In the genomic region with DNA sequence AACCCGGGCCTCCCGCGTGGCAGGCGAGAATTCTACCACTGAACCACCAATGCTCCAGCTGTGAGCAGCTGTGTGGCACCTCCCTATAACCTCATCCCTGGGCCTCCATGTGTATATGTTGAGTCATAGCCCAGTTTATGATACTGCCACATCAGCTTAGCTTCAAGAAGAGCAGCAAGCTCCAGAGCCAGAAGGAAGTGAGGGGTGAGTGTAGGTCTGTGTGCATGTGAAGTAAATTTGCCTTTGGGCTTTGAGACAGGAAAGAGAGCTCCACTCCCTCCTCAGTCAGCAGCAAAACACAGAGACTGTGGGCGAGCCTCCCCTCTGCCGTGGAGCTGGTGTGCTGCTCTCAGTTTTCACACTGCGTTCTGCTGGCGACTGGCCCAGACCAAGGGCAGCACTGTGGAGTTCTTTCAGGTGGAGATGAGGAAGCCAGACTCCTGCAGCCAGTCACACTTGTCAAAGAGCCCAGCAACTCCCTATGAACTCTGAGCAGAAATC, we compare ENCODE assay signal across 8 mouse cellular contexts. TPM values are rescaled to one million over a fixed set of nuclear protein-coding genes. Genes with fewer than 3 reads are reported as not detected.
DNase-seq lines count a peak whose midpoint lies in the region; ATAC-seq and TF ChIP-seq lines count a peak whose summit lies in the region.

No protein-coding gene starts in this region.

- H3K27me3 ChIP-seq in hindbrain, postnatal 0 days (ENCODE audit: insufficient read depth, low read length): no peaks in the 10 kb centered on the region
- no peaks in the 10 kb centered on the region for H3K27me3 ChIP-seq in hindbrain, embryonic 11.5 days (ENCODE audit: control insufficient read depth, insufficient read depth, low read length)
- H3K27me3 ChIP-seq in liver, postnatal 0 days (ENCODE audit: insufficient read depth, low read length): no peaks in the 10 kb centered on the region

- H3K4me1 ChIP-seq in hindbrain, postnatal 0 days (ENCODE audit: insufficient read depth, low read length): no peaks in the 10 kb centered on the region
- H3K4me1 ChIP-seq in hindbrain, embryonic 11.5 days (replicated peaks; ENCODE audit: control insufficient read depth, insufficient read depth, low read length): no peaks in the 10 kb centered on the region
- no peaks in the 10 kb centered on the region for H3K4me1 ChIP-seq in liver, postnatal 0 days (ENCODE audit: insufficient read depth)

- no peak for TF ChIP-seq EP300 in liver, postnatal 0 days (IDR thresholded peaks at IDR 0.05; ENCODE audit: low read depth)

- intact Hi-C loops in gastrocnemius, adult 2 months (cut with DNase I): no loop called here

- ATAC-seq in hindbrain, postnatal 0 days: peak; percentile 33; the same call in 1 of the 2 replicates
- no peak for ATAC-seq in hindbrain, embryonic 11.5 days (ENCODE audit: low FRiP score)
- peak; percentile 41; the same call in 1 of the 2 replicates for ATAC-seq in liver, postnatal 0 days

- peak overlapping the region; percentile 28; the same call in 1 of the 2 replicates for H3K27ac ChIP-seq in hindbrain, postnatal 0 days
- H3K27ac ChIP-seq in hindbrain, embryonic 11.5 days (ENCODE audit: low read depth, low read length): no peak overlapping the region
- peak overlapping the region; percentile 78 for H3K27ac ChIP-seq in gastrocnemius, adult 2 months
- no peak overlapping the region; the same call in 1 of the 2 replicates for H3K27ac ChIP-seq in liver, postnatal 0 days (ENCODE audit: low read depth)

- TF ChIP-seq CTCF in hindbrain, postnatal 0 days (IDR thresholded peaks at IDR 0.05; ENCODE audit: low read depth): no peak
- TF ChIP-seq CTCF in gastrocnemius, adult 2 months (IDR thresholded peaks at IDR 0.05): no peak
- no peak for TF ChIP-seq CTCF in liver, postnatal 0 days (IDR thresholded peaks at IDR 0.05; ENCODE audit: low read depth)

- no peak overlapping the region for H3K4me2 ChIP-seq in hindbrain, postnatal 0 days (ENCODE audit: low read depth, low read length)
- no peak overlapping the region for H3K4me2 ChIP-seq in hindbrain, embryonic 11.5 days (replicated peaks; ENCODE audit: low read depth, low read length)
- H3K4me2 ChIP-seq in liver, postnatal 0 days (ENCODE audit: low read depth, low read length): no peak overlapping the region

- H3K4me3 ChIP-seq in hindbrain, postnatal 0 days (ENCODE audit: low read length): no peak overlapping the region
- H3K4me3 ChIP-seq in hindbrain, embryonic 11.5 days (ENCODE audit: low read depth, low read length): no peak overlapping the region
- H3K4me3 ChIP-seq in gastrocnemius, adult 2 months: peak overlapping the region; percentile 38
- no peak overlapping the region for H3K4me3 ChIP-seq in liver, postnatal 0 days (ENCODE audit: low read depth, low read length)

- peaks cover 30% of the 10 kb centered on the region for H3K36me3 ChIP-seq in hindbrain, postnatal 0 days (ENCODE audit: insufficient read depth, low read length)
- peaks cover 5% of the 10 kb centered on the region for H3K36me3 ChIP-seq in hindbrain, embryonic 11.5 days (ENCODE audit: control insufficient read depth, insufficient read depth, low read length)
- H3K36me3 ChIP-seq in liver, postnatal 0 days (replicated peaks; ENCODE audit: insufficient read depth, low read length): peaks cover 33% of the 10 kb centered on the region

- peak; percentile 49 for DNase-seq in hindbrain, postnatal 0 days (ENCODE audit: low spot score)
- DNase-seq in hindbrain, embryonic 11.5 days (ENCODE audit: low spot score): no peak
- peak; percentile 81 for DNase-seq in adipocyte (ENCODE audit: low spot score)
- peak; percentile 89 for DNase-seq in gastrocnemius, adult 2 months
- peak; percentile 41 for DNase-seq in kidney, adult 9 months
- DNase-seq in liver, postnatal 0 days: no peak
- peak; percentile 47 for DNase-seq in telencephalon, adult 2 months (ENCODE audit: low read depth, low spot score)
- DNase-seq in thymus, postnatal 25 days: no peak

- no peaks in the 10 kb centered on the region for H3K9me3 ChIP-seq in hindbrain, postnatal 0 days (ENCODE audit: low read length)
- H3K9me3 ChIP-seq in hindbrain, embryonic 11.5 days (ENCODE audit: control insufficient read depth, low read length): no peaks in the 10 kb centered on the region
- no peaks in the 10 kb centered on the region for H3K9me3 ChIP-seq in liver, postnatal 0 days (ENCODE audit: low read length)

- no peak overlapping the region for H3K9ac ChIP-seq in hindbrain, postnatal 0 days (replicated peaks; ENCODE audit: low read length)
- H3K9ac ChIP-seq in hindbrain, embryonic 11.5 days (ENCODE audit: low read depth, low read length): no peak overlapping the region
- no peak overlapping the region for H3K9ac ChIP-seq in liver, postnatal 0 days (replicated peaks)

- 59% methylated on average over 8 of the region's 8 CpGs for WGBS in hindbrain, postnatal 0 days
- 90% methylated on average over 8 of the region's 8 CpGs for WGBS in hindbrain, embryonic 11.5 days
- WGBS in liver, postnatal 0 days (ENCODE audit: insufficient replicate concordance): 75% methylated on average over 8 of the region's 8 CpGs

RNA-seq across cellular contexts. Expression of gene Vac14, which starts 12.2 kb away (rescaled TPM):
- total RNA-seq in hindbrain, postnatal 0 days (2014; rRNA removed): 42.1 and 44.1 TPM in 2 replicates
- 22.4 and 26.1 TPM in 2 replicates for polyA plus RNA-seq in hindbrain, postnatal 0 days (2015; fragmentation: Nextera tagmentation; extraction: Ambion mirVana)
- polyA plus RNA-seq in hindbrain, embryonic 11.5 days (2014; fragmentation: Nextera tagmentation; extraction: Ambion mirVana): 32.3 and 35.3 TPM in 2 replicates
- total RNA-seq in gastrocnemius, adult 2 months (2021): 10 to 100 TPM; 15.6 to 18.2 TPM
- polyA plus RNA-seq in liver, postnatal 0 days (2015; fragmentation: Nextera tagmentation; extraction: Ambion mirVana): 5.5 and 6.5 TPM in 2 replicates

Comparison
In these comparisons a context has a peak if more than half of its experiments do, and no peak if none do; other contexts are left out.
1. DNase-seq: peak in hindbrain, postnatal 0 days (single experiment), adipocyte (single experiment), gastrocnemius, adult 2 months (single experiment), kidney, adult 9 months (single experiment) and telencephalon, adult 2 months (single experiment); none in hindbrain, embryonic 11.5 days (single experiment), liver, postnatal 0 days (single experiment) and thymus, postnatal 25 days (single experiment).
2. H3K27ac ChIP-seq: peak in hindbrain, postnatal 0 days (single experiment) and gastrocnemius, adult 2 months (single experiment); none in hindbrain, embryonic 11.5 days (single experiment) and liver, postnatal 0 days (single experiment).